Mouse (Mus musculus): Measurements from ENCODE around the gene Hivep2.

Gene Hivep2

DNA sequence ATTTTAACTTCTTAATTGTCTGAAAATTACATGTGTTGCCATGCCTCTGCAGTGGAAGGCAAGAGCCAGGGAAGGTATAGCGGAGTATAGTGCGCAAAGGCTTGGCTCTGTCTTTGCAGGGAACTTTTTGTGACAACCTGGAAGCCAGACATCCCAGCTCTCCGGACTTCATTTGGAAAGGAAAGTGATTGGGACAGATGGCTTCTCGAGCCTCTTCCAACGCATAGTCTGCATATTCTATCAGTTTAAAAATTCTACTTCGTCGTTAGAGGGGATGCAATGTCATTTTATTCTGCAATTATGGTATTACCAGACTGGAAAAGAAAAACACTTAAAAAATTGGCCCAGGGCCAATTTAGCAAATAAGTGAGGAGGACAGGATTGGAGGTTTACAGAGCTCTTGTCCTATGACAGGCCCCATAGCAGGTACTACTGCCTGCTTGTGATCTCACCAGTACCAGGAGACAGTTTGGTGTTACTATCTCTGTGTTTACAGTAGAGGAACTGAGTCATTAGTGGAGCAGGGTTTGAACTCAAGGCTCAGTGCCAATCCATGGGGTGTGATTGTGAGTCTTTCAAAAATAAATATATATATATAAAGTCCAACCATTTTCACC, 7.8 kb downstream of the Hivep2 start:
- no peak for DNase-seq (ENCODE audit: low spot score in 2 of 2)

DNA sequence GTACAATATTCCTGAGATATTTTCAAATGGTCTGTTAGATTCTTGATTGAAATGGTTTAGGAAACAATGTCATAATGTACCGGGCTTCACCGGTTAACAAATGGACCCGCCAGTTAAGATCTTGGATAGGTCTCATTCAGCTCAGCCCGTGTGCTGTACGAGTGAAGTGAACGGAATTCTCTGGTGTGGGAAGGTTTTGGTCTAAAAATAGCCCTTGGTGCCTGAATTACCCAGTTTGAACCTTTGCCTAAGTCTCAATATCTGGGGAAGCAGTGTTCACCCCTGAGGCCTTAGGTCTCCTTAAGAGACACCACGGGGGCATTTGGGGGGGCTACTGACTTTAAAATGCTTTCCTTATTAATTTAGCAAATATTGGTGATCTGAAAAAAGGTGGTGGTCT, 8.6 kb downstream of the Hivep2 start:
- no peak for DNase-seq (ENCODE audit: low spot score in 2 of 2)

DNA sequence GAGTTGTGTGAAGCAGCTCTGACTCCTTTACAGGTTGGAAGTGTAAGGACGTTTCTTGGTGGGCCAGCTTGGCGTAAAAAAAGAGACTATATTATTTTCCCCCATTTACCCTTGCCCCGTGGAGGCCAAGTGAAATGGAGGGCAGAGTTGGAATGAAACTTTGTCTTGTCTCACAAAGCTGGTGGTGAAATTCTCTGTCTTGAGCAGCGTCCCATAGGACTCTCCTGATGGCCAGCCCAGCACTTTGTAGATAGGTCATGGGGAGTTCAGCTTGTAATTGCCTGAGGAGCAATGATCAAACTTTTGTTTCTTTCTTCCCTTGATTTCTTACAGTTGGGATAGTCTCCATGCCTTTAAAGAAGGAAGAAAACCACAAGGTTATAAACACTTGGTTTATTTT, 10.0 kb downstream of the Hivep2 start:
- no peak for DNase-seq (ENCODE audit: low spot score in 2 of 2)

DNA sequence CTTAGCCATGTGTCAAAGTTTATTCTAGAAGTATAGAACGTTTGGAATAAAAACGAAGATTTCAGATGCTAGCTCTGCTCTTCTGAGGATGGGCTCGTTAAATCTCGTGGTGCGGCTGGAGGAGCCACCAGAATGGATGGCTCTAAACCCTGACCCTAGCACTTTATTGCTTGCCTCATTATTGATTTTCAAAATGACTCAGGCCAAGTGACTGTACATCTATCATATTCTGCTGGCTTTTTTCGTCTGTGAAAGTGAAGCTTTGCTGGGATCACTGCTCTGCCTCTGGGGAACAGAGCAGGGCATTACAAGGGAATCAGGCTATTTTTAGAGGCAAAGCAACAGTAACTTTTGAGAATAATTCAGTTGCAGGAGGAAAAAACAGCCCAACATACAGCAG, 10.4 kb downstream of the Hivep2 start:
- no peak for DNase-seq (ENCODE audit: low spot score in 2 of 2)

DNA sequence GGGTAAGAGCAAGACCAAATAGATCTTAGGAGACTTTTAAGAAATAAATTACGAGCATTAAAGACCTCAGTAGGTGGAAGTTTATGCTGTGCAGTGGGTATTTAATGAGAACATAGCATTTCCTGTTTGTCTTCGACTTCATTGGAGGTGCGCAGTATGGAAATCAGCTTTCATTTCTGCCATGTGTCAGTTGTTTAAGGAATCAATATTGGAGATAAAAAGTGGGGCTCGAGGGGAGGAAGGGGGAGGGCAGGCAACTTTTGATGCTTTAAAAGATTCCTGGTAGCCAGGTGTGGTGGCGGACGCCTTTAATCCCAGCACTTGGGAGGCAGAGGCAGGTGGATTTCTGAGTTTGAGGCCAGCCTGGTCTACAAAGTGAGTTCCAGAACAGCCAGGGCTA, 16.4 kb downstream of the Hivep2 start:
- DNase-seq (ENCODE audit: low spot score in 2 of 2) = no peak

DNA sequence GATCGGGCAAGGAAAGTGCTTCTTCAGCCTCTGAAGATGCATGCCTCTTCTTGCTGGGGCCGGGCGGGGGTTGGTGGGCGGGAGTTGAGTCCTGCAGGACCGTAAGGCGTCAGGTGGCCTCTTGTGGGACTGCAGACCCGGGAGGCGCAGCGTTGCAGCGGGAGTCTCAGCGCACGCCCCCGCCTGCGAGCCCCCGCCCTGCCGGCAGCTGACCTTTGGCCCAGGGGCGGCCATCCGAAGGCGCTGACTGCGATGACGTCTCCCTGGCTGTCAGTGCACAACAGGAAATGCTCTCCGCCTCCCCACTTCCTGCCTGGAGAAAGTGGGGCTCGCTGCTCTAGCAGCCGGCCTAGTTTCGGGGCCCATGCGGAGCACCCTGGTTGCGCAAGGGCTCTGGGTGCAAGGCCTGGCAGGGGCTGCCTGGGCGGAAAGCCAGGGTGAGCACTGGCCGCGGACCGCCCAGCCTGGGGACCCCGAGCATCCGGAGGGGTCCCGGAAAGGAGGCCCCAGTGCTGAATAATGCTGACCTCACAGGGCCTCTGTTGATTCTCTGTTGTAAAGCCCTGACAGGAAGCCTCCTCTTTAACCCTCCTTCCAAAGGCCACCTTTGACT, 17.0 kb downstream of the Hivep2 start:
- peak; percentile 66 to 69 for DNase-seq (ENCODE audit: low spot score in 2 of 2)

- no peak for DNase-seq (ENCODE audit: low spot score in 2 of 2)
Observed at GRCm38 (mm10) chr10:13983631-13984030, 17.8 kb downstream of the Hivep2 start.

- DNase-seq (ENCODE audit: low spot score in 2 of 2) = no peak
Observed at GRCm38 (mm10) chr10:13984233-13984632, 18.4 kb downstream of the Hivep2 start.

DNA sequence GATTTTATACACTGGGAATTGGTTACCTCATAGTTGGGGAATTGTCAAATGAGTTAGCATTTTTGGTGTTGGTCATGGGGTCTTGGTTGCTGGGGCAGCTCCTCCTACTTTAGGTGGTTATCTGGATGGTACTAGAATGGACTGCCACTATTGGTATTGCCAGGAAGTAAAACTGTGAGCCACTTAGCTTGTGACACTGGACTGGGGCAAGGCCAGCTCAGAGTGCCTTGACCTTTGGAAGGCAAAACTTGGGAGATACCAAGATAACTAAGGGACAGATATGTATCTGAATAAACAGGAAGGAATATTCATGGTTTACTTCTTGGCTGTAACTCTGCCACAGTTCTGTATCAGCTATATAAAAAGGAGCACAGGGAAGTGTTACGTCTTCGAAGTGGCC, 20.7 kb downstream of the Hivep2 start:
- DNase-seq (ENCODE audit: low spot score in 2 of 2) = no peak

GRCm38 (mm10) chr10:13987336-13987735, 21.5 kb downstream of the Hivep2 start:
- no peak for DNase-seq (ENCODE audit: low spot score in 2 of 2)

GRCm38 (mm10) chr10:13988280-13988679, 22.4 kb downstream of the Hivep2 start:
- no peak for DNase-seq (ENCODE audit: low spot score in 2 of 2)

DNA sequence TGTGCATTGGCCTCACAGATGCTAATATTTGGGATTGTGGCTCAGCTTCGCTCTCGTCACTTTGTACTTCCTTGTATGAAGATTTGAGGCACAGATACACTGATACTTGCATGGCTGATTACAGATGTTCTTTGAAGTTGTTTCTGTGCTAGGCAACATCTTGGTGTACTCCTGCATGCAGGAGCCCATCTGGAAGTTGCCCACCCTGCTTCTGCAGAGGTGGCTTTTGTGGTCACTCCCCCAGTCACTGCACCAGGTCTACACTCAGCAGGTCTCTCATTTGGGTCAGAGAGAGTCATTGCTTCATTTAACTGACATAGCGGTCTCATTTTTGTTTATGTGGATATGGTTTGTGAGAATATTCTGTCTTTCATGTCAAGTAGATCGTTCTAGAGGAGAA, 22.9 kb downstream of the Hivep2 start:
- no peak for DNase-seq (ENCODE audit: low spot score in 2 of 2)

GRCm38 (mm10) chr10:13990842-13991241, 25.0 kb downstream of the Hivep2 start:
- no peak for DNase-seq (ENCODE audit: low spot score in 2 of 2)

GRCm38 (mm10) chr10:13993411-13993810, 27.5 kb downstream of the Hivep2 start:
- no peak for DNase-seq (ENCODE audit: low spot score in 2 of 2)

DNA sequence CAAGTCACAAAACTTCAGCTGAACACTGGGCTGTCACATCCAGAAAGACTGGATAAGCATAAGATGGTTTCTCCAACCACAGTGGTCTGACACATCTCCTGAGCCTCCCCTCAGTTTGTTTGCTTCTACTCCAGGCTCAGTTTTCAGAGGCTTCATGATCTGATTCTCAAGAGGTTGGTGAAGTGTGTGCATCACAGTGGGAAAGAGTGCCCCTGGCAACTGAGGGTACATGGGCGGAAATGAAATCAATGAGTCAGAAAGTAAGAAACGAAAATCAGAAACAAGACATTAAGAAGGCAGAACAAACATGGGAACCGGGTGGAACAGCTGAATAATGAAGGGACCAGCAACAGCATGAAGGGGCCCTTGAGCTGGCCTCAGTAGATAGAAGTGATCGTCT, 31.5 kb downstream of the Hivep2 start:
- no peak for DNase-seq (ENCODE audit: low spot score in 2 of 2)

- DNase-seq (ENCODE audit: low spot score in 2 of 2) = no peak
Observed at GRCm38 (mm10) chr10:14004769-14005517, 39.1 kb downstream of the Hivep2 start.

DNA sequence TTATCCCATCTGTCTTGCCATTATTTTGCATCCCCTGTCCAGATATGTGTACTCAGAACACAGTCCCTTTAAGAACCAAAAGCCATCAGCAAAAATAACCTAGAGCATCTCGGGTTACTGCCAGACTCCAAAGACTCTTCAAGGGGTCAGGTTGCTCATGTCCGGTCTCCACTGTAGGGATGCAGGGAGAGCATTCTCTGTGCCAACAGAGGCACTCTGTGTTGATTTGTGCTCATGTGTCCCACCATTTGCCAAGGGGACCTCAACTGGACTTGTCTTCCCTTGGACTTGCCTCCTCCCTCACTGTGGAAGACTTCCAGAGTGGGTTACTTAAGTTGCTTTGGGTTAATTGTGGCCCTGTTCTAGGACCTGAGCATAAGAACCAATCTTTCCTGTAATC, 43.8 kb downstream of the Hivep2 start:
- no peak for DNase-seq (ENCODE audit: low spot score in 2 of 2)

DNA sequence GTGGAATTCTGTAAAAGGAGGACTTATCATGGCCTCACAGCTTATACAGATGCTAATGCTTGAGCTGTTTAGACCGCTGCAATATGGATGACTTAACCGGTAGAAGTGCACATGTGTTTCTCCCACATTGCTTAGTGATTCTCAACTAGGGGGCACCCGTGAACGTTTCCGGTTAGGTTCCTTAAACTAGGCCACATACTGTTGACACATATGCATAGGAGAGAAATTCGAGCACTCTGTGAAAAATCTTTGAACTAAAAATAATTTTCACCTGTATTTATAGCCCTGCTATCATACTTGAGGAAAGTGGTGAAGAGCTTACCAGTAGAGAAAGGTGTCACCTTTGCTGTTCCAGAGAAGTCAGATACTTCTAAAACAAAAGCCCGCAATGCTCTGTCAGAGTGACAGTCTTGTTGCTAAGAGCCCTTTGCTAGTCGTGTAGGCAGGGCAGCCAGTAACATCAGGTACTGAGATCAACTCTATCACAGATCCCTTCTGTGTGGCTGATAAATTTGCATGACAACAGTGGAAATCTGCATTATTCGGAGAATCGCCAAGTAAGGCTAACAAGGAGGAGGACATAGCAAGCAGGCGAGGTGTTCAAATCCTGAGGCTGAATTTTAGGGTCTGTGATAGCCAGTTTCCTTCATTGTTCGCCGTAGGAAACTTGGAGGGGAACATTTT, 50.6 kb downstream of the Hivep2 start:
- no peak for DNase-seq (ENCODE audit: low spot score in 2 of 2)

- no peak for DNase-seq (ENCODE audit: low spot score in 2 of 2)
Observed at GRCm38 (mm10) chr10:14017338-14017737, 51.5 kb downstream of the Hivep2 start.

DNA sequence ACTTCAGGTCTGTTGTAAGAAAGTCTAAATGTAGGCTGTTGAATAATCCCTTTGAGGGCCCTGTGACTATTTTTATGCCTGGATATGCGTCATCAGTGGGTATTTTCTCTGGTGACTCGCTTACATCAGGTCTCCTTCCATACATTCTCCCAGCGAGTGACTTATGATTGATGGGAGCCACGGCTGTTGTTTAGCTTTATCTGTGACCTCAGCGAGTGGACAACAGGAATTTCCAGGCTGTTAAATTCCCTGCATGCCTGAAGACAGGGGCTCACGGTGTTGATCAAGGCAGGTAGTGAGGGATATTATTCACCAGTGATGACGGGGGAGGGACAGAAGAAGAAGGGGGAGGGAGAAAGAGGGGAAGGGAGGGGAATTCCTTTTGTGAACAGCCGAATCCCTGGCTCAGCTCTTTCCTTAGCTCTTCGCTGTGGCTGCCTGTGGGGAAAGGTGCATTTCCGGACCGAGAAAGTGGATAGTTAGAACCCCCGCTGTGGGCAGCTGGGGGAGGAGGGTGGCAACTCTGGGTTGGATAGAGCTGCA, 52.0 kb downstream of the Hivep2 start:
- DNase-seq (ENCODE audit: low spot score in 2 of 2) = no peak

GRCm38 (mm10) chr10:14018672-14019071, 52.8 kb downstream of the Hivep2 start:
- DNase-seq (ENCODE audit: low spot score in 2 of 2) = no peak

DNA sequence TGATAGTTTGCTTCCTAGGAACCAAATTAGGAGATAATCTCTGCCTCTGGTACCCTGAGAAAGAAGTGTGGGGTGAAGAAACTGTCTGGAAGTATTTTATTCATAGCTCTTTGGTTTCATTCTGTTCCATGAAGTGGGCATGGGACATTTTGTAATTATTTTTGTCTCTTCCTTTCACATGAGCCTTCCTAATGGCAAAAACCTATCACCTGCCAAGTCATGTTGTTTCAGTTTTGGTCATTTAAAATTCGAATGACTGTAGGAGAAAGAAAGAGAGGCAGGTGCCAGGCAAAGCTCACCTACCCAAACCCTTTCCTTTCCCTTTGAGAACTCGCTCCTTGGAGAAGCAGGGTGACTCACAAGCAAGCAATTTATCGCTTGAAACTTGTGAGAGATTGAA, 53.3 kb downstream of the Hivep2 start:
- no peak for DNase-seq (ENCODE audit: low spot score in 2 of 2)
